Mouse (Mus musculus): ENCODE results near the gene Gm5269.

Gene Gm5269

DNA sequence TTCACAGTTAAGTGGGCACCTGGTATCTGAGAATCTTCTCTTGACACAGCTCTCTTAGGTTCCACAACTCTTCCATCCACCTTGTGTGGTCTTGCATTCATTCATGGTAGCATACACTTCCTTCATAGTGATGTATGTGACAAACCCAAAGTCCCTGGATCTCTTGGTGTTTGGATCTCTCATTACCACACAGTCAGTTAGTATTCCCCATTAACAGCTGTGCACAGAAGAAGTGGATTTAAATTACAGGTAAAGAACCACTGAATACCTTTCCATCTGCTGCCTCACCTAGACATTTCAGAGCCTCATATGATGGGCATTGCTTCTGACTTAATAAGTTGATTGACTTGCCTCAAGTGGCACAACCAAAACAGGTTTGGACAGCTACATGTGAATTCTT is at the start of gene Gm5269:
TSS of gene Gm5269 (minus strand) at position 101 of the 400 bp plus-strand sequence.
- no peak for DNase-seq (ENCODE audit: low spot score in 2 of 2)

DNA sequence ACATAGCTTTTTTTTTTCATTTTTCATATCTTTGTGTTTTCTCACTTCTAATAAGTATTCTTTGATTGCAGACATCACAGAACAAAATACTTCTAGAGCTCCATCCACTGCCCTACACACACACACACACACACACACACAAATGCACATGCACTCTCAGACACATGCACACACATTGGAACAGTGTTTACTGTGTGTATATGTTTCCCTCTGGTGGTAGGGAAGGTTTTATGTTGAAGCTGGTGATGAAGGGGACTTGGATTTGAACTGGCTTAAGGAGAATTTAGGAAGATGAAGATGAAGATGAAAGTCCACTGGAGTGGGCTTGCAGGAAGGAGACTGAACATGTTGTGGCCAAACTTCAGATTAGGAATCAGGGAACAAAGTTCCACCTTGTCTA is 41.1 kb upstream of the Gm5269 start:
- DNase-seq (ENCODE audit: low spot score in 2 of 2) = no peak

DNA sequence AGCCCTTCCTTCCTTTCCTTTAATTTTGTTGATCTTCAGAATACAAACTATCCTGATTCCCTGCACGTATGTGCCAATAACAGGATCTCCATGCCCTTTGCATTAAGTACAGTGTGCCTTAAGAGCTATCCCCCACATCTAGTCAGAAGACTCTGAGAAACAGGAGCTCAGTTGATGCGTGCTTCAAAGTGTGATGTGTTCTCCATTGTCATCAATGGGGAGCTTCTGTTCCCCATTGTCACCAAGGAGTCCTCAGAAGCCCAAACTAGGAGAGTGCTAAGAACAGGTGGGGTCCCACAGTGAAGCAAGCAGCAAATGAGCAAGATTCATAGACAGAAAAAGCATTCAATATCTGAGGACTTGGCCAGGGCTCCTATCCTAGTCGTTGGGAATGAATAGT is 36.8 kb upstream of the Gm5269 start:
- DNase-seq (ENCODE audit: low spot score in 2 of 2) = no peak

DNA sequence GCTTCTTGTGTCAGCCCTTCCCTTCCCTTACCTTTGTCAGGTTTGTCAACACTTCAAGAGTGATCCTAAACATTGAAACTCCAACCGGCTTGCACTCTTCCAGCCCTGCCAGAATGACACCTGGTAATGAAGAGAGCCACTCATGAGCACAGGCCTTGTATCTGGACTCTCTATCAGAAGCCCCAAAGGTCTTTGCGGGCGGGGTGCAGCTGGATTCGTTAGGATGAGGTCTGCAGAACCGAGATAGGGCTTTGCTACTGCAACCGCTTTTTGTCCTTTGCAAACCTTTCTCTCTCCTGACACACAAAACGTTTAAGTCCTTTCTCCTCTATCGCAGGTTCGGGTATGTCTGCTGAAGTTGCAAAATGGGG is 36.3 kb upstream of the Gm5269 start, which contains the start of gene Slc40a1:
TSS of gene Slc40a1 (minus strand) at position 131 of the 371 bp plus-strand sequence.
- no peak for DNase-seq (ENCODE audit: low spot score in 2 of 2)

DNA sequence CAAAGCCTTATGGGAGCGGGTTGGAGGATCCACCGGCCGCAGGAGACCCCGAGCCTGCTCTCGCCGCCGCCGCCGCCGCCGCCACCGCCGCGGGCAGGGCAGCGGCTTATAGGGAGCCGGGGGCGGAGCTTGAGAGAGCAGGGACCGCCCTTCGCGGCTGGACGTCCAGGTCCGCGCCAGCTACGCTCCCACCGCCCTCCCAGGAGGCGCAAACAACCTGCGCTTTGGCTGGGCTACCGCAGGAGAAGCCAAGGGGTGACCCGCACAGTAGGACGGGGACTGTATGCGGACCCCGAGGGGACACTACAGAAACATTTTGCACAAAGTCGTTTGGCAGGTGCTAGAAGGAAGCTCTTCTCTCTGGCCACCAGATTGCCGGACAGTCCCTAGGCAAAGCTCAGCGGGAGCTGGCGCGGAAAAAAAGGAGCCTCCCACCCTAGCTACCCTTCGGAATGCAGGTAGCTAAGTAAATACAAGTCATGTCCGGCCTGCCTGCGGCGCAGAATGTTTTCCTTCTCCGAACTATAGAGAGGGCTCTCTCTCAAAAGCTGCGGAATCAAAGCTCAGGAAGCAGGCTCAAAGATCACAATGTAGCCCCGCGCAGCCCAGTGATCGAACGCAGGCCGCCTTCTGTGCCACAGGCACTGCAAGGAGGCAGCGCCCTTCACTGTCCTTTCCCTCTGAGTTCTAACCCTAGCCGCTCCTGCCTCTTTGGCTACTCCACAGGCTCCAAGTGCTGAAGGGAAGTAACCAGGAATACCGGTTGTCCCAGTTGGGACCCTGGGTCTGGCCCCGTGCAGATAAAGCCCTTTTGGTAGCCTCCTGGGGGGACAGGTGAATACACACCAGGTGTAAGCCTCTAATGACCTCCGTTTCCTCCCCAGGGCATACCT is 35.7 kb upstream of the Gm5269 start:
- peak; percentile 44 to 55 for DNase-seq (ENCODE audit: low spot score in 2 of 2)

DNA sequence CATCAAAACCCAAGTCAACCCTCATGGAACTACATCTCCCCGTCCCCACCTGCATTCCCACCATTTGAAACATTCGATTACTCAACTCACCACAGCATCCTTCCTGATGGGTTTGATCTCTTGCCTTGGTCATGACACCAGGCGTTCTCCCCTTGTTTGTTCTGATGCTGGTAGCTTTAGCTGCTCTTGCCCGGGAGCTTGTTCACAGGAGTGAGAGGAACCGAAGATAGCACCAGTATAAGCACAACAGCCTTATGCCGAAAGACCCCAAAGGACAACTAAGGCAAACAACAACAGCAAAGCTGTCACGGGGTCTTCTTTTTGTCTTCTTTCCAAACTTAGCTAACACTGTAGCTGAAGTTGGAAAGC is 35.0 kb upstream of the Gm5269 start:
- DNase-seq (ENCODE audit: low spot score in 2 of 2) = no peak

DNA sequence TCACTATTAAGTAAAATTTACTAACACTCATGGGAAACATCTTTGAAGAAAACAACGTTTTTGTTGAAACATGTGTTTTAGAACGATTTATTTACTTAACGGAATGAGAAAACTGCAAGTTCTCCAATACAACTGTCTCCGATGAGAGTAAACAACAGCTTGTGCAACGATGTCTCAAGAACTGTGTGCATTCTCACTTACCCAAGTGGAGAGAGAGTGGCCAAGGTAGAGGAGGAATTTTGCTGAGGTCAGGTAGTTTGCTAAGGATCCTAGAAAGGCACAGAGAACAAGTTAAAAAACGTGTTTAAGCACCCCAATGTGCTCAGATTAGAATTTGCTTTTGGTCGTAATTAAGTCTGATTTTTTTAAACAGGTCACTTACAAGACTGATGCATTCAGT is 34.4 kb upstream of the Gm5269 start:
- no peak for DNase-seq (ENCODE audit: low spot score in 2 of 2)

DNA sequence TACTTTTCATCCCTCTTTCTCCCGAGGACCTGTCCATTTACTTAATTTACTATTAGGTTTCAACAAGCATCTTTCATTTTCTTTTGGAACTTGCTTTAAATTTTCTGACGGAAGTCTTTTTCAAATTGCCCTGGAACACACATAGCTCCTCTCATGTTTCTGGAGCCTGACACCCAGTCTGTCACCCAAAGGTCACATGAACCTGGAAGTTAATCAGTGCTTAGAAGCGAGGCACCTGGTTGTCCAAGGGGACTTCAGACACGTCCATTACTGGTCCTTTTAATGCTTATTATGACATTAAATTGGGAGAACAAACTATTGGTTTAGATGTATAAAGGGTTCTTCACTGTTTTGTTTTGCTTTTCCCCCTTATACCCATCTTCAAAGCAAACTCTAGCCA is 33.2 kb upstream of the Gm5269 start:
- no peak for DNase-seq (ENCODE audit: low spot score in 2 of 2)

DNA sequence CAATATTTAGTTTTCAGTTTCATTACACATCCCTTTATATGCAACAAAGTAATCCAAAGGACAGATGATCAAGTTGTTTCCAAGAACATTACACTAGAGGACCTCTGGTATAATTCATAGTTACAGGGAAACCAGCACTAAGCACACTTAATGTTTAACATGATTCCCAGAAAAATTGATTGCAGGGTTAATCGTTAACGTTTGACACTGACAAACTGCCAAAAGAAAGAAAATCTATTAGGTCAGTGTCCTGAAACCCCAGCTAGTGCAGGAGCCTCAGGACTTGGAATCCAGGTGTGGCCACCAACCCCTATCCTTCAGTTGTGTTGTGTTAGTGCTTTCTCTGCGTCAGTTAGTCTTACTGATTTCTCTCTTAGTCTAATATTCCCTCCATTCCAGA is 30.6 kb upstream of the Gm5269 start:
- no peak for DNase-seq (ENCODE audit: low spot score in 2 of 2)

DNA sequence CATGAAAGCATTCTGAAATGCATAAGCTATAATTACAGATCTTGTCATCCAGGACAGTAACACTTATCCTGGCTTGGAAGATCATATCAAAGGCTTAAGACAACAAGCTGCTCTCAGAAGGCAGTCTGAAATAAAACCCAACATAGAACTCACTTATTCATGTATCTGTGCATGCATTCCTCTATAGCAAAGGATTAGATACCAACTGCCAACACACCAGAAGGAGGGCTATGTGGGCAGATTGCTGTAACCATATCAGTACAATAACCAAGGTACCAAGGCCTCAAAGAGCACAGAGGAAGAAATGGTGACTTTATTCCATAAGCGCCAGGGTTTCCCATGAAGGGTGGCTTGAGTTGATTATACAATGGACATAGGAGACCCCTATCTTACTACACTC is 29.7 kb upstream of the Gm5269 start:
- no peak for DNase-seq (ENCODE audit: low spot score in 2 of 2)

DNA sequence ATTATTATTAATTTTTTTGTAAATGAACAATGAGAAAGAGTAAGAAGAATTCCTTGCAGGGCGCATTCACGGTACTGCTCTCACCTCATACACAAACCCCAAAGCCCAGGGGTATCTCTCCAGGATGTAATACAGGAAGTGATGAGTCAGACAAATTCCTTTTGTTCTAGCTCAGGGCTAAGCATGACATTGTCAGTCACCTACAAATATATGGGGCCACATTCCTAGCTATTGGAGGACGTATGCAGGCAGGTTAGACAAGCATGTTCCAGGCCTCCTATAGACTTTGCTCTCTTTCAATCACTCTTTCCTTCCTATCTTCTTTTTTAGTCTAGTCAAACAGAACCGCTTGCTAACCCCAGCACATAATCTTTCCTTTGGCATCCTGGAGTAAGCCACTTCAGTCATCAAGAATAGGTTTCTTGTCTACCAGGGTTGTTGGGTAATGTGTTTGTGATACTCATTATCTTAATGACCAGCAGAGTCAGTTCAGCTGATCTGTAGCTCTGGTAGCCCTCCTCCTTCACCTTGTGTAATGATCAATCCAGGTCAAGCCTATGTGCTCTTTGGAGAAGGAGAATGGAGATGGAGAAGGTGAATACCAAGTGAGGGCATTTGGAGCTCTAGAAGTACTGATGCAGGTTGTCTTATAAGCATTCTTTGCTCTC is 27.2 kb upstream of the Gm5269 start:
- no peak for DNase-seq (ENCODE audit: low spot score in 2 of 2)

DNA sequence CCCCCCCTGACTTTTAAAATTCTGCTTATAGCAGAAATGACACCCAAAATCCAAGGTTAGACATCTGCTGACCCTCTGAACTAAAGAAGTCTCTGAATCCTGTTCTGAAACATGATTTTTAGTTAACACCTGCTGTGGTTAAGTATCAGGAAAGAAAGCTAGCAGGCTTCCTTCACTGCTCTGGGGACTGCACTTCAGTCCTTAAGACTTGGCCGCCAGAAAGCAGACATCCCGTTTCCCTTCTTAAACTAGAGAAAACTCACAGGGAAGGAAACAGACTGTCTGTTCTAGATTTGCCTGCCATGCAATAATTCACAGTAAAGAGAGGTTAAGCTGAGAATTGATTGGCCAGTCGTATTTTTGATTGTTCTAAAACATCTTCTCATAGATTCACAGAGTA is 26.1 kb upstream of the Gm5269 start:
- DNase-seq (ENCODE audit: low spot score in 2 of 2) = no peak

DNA sequence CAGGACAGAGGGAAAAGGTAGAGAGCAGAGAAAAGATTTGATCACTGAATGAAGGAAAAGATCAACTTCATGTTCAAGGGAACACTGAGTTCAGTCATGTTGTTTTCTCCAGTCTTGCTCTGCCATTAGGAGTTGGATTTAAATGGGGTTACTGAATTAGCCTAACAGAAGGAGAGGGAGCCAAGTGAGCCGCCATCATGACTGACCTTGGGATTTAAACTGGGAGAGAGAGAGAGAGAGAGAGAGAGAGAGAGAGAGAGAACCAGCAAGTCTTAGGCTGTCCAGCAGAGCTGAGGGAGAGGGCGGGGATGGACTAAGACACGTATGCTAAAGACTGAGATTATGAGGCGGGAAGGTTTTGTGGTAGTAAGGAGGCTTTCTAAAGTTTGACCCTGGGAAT is 24.2 kb upstream of the Gm5269 start:
- DNase-seq (ENCODE audit: low spot score in 2 of 2) = no peak

DNA sequence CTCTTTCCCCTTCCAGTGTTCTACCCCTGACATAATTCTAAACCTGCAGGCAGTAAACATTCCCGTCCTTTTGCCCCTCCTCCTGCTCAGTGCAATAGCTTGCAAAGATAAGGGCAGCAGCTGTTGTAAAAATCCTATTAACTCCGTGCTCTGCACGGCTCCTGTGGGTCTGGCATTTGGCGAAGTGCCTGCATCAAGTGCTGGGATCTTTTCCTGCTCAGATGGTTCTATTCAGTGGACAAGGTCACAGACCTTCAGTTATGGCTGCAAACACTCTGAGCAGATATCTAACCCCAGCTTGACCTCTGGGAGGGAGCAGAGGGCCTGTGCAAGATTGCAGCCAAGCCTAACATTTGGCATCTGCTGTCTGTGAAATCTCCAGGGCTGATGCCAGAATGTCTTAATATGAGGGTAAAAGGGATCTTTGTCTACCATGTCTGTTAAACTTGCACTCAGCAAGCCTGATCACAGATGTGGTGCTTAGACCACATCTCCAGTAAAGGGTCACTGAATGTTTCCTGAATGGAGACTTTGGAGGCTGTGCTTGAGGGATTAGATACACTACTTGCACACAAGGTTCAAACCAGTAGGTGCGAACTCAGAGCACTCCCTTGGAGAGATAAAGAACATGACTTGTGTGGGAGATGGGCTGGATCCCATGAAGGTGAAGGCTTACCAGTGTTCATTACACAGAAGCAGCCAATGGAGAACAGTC is 15.2 kb upstream of the Gm5269 start:
- no peak for DNase-seq (ENCODE audit: low spot score in 2 of 2)

DNA sequence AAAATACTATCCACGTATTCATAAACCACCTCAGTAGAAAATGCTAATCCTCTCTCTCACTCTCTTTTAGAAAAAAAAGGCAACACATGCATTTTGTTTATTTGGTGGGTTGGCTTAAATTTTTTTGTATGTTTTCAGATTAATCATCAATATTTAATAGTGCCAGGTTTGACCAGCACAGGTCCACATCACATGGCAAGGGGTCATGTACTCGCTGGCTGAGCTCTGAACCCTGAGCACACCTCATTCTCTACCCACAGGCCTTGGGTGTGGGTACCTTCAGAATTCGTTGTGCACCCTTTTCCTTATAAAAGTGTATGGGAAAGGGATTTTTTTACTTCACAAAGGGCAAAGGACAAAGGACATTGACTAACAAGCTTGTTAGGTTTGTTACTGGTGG is 14.1 kb upstream of the Gm5269 start:
- no peak for DNase-seq (ENCODE audit: low spot score in 2 of 2)

DNA sequence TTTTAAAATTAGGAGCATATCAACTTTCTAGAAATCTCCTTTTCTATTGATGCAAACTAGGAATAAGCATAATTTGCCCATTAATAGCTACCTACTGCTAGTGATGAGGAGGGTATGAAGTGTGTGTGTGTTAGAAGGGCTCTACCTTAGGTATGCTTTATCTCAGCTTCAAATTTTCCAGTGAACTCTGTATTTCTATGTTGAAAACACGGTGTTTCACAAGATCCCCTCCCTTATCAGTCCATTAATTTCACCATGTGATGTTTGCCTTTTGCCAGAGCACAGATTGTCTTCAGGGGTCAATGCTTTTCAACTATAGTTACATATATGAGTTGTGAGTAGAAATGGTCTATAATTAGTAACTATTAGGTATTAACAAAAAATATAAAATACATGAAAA is 8.0 kb upstream of the Gm5269 start:
- no peak for DNase-seq (ENCODE audit: low spot score in 2 of 2)

DNA sequence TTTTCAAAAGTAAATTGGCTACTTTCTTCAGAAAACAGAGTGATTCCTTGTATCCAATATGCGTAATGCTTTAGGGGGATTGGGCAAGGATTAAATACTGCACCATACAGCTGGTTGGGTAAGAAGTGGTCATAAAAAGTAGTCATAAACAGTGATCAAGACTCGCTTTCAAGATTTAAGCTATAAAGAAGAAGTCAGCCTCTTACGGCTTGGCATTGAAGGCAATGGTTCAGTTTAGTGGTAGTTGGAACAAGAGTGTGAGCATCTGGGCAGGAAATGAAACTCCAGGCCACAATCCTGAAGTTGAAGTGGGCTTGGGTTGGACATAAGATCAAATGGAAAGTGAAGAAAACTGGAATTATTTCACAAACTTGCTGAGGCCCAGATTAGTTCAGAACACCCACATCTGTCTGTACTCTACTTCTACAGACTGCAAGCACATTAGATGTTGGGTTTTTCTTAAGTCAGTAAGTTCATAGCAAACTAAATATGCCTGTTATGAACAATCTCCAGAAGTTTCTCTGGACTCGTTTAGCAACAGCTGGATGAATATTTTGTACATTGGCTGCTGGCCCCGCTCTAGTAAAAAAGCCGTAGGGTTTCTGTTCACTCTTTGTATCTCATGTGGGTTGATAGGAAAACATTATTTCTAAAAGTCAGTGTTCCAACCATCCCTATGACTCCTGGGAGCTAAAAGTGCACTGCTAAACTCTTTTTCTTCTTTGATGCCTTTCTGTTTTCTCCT is 4.3 kb upstream of the Gm5269 start:
- no peak for DNase-seq (ENCODE audit: low spot score in 2 of 2)

DNA sequence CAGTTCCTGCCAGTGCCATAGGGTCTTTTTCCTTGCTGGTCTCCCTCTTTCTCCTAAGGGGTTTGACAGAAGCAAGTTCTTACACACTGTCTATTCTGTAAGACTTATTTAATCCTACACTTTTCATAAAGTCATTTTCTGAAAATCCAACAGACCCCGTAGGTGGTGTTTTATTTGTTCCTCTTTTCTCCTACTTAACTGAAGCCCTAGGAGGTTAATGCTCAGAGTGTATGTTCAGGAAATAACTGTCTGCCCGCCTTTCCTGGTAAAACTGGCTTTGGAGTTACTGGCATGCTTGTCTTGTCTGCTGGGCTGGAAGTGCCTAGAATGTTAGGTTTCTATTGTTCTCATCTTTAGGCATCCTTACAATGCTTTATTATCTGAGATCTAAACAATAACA is 1.9 kb upstream of the Gm5269 start:
- DNase-seq (ENCODE audit: low spot score in 2 of 2) = no peak

DNA sequence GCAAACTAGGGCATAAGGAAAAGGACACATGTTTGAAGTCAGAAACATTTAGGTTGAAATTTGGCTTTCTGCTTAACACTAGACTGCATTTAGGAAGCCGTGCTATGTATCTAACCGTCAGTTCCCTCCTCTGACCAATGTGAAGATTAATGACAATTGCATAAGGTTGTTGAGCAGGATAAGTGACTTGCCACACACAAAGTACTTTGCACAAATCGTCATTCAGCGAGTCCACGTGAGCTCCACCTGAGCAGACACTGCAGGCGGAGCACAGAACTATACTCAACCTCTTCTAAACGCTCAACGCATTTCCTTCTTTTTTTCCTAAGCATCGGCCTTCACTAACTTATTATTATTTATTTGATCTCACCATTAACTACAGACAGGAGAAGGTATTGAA is 3.3 kb downstream of the Gm5269 start:
- DNase-seq (ENCODE audit: low spot score in 2 of 2) = no peak

DNA sequence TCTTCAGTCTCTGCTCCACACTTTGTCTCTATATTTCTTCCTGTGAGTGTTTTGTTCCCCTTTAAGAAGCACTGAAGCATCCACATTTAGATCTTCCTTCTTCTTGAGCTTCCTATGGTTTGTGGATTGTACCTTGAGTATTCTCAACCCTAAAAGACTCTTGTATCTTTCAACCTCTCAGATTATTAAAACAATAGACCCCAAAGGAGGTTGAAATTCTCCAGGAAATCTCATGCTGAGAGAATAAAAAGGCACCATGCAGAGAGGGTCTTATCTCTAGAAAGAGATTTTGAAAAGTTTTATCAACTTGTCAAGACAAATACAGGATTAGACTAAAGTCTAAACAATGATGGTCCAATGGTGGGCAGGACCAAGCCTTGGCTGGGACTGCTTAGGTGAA is 6.7 kb downstream of the Gm5269 start:
- DNase-seq (ENCODE audit: low spot score in 2 of 2) = no peak

DNA sequence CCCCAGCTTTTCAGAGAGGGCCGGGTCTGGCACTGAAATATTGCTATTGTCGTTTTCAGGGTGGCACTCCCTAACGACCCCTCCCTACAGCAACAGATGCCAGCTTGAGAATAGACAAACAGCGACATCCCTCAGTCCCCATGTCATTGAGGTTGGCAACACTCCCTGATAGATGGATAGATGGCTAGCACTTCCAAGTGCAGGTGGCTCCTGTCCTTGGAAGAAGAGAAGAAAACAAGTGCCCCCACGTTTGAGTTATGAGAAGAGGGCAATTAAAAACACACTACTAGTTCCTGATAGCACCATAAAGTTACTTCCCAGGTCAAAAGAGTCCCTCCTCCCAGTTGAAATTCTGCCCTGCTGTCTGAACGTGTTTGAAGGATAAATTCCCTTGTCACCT is 8.0 kb downstream of the Gm5269 start:
- DNase-seq (ENCODE audit: low spot score in 2 of 2) = no peak

DNA sequence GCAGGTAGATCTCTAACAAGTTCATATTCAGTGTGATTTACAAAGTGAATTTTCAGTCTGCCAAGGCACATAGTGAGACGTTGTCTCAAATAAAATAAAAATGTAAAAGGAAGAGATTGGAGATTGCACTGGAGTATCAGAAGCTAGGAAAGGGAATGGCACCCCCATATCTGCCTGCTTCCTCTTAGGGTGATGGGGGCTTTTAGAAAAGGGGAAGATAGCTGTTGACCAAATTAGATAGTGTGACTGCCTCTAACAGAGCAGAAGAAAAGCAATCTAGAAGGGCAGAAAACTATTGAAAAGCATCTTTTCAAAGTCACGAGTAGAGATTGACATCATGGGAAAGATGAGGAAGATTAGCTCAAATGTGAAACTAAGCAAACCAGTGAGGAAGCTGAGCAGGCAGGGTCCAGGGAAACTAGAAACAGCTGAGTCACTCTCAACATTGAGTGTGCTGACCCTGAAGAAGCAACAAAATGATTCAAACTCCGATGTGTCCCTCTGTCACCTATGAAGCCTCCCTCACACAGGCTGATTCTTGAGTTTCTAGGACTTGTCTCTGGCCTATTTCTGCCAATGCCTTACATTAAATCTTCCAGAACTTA is 8.7 kb downstream of the Gm5269 start:
- no peak for DNase-seq (ENCODE audit: low spot score in 2 of 2)

All from right cerebral cortex, postnatal 36 days (tissue).